Comparison of ENCODE assay signal across 34 mouse cellular contexts in the genomic region with DNA sequence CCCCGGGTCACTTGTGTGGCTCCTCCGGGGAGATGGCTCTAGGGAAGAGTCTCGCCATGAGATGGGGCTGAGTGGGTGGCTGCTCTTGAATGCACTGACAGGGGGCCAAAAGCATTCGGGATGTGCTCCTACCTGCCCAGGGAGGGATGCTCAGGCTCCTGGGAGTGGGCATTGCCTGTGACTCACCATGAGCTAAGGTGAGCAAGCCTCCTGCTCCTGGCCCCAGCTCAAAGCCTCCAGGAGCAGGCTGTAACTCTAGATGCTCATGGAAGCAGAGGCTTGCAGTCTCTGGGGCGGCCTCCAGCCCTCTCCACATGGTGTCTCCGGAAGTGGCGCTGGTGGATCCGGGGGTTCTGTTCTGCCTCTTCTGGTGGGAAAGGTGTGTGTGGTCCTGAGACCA. TPM values are rescaled to one million over a fixed set of nuclear protein-coding genes. Genes with fewer than 3 reads are reported as not detected.
DNase-seq lines count a peak whose midpoint lies in the region; ATAC-seq and TF ChIP-seq lines count a peak whose summit lies in the region.
"Had no signal": no experiment of that assay in that cellular context is flagged by ENCODE, and none has a peak within 500 bp of the region (broad histone marks: within the 10 kb centered on the region; RNA-seq: fewer than 3 reads in every experiment).

No protein-coding gene starts in this region.

- no peaks in the 10 kb centered on the region for H3K9me3 ChIP-seq in embryonic facial prominence, embryonic 14.5 days (ENCODE audit: control insufficient read depth, low read length)
- H3K9me3 ChIP-seq in embryonic facial prominence, embryonic 15.5 days (replicated peaks) = no peaks in the 10 kb centered on the region
- H3K9me3 ChIP-seq: forebrain, embryonic 13.5 days; heart, embryonic 12.5 days; midbrain, embryonic 12.5 days; neural tube, embryonic 12.5 days had no signal

- no peak overlapping the region for H3K9ac ChIP-seq in embryonic facial prominence, embryonic 14.5 days (ENCODE audit: low read depth, low read length)
- H3K9ac ChIP-seq in embryonic facial prominence, embryonic 15.5 days = no peak overlapping the region
- H3K9ac ChIP-seq: forebrain, embryonic 13.5 days; heart, embryonic 12.5 days; hindbrain, embryonic 14.5 days; midbrain, embryonic 12.5 days; neural tube, embryonic 12.5 days had no signal

- DNase-seq in gastrocnemius, postnatal 25 days = peak; percentile 19
- no peak for DNase-seq in gastrocnemius, adult 18-20 months (ENCODE audit: low spot score)
- DNase-seq in embryonic facial prominence, embryonic 14.5 days (ENCODE audit: low spot score) = peak; percentile 41
- DNase-seq in urinary bladder, postnatal 14 days (ENCODE audit: low spot score) = peak; percentile 73
- DNase-seq in left cerebral cortex, adult 2 months (ENCODE audit: extremely low spot score in 1 of 2, low spot score in 2 of 2) = no peak
- DNase-seq: B cell, adult 2 months; cerebellum, adult 2 months; cerebellum, postnatal 14 days; kidney, adult 9 months; kidney, postnatal 10 days; layer of hippocampus, postnatal 36 days; lung, postnatal 36 days; right cerebral cortex, adult 18-20 months; spleen, adult 18-20 months had no signal

- WGBS in embryonic facial prominence, embryonic 14.5 days = 44% methylated on average over 8 of the region's 8 CpGs
- 39% methylated on average over 8 of the region's 8 CpGs for WGBS in embryonic facial prominence, embryonic 15.5 days

- no peak overlapping the region for H3K4me2 ChIP-seq in embryonic facial prominence, embryonic 14.5 days (ENCODE audit: low read depth, low read length)
- H3K4me2 ChIP-seq in embryonic facial prominence, embryonic 15.5 days (replicated peaks) = peak overlapping the region; percentile 3; the same call in 1 of the 2 replicates
- H3K4me2 ChIP-seq: forebrain, embryonic 13.5 days; heart, embryonic 12.5 days; hindbrain, embryonic 14.5 days; liver, embryonic 11.5 days; midbrain, embryonic 12.5 days; neural tube, embryonic 12.5 days had no signal

- no peak overlapping the region for H3K4me3 ChIP-seq in embryonic facial prominence, embryonic 14.5 days (ENCODE audit: low read depth, low read length)
- no peak overlapping the region for H3K4me3 ChIP-seq in embryonic facial prominence, embryonic 15.5 days (replicated peaks)
- no peak overlapping the region for H3K4me3 ChIP-seq in left cerebral cortex, adult 2 months
- H3K4me3 ChIP-seq: forebrain, embryonic 13.5 days; heart, embryonic 12.5 days; midbrain, embryonic 12.5 days; myocyte; neural tube, embryonic 12.5 days had no signal

- H3K36me3 ChIP-seq in embryonic facial prominence, embryonic 14.5 days (ENCODE audit: control insufficient read depth, insufficient read depth, low read length) = no peaks in the 10 kb centered on the region
- no peaks in the 10 kb centered on the region for H3K36me3 ChIP-seq in embryonic facial prominence, embryonic 15.5 days
- H3K36me3 ChIP-seq: heart, embryonic 12.5 days; midbrain, embryonic 12.5 days; neural tube, embryonic 12.5 days had no signal

- no peaks in the 10 kb centered on the region; the same call in 1 of the 2 replicates for H3K4me1 ChIP-seq in embryonic facial prominence, embryonic 14.5 days (ENCODE audit: control insufficient read depth, insufficient read depth, low read length)
- H3K4me1 ChIP-seq in embryonic facial prominence, embryonic 15.5 days = peaks cover 13% of the 10 kb centered on the region; the same call in 1 of the 2 replicates
- H3K4me1 ChIP-seq: forebrain, embryonic 13.5 days; midbrain, embryonic 12.5 days; neural tube, embryonic 12.5 days had no signal

- intact Hi-C loops in left cerebral cortex, adult 2 months (cut with DNase I) = no loop called here

- no peak overlapping the region for H3K27ac ChIP-seq in embryonic facial prominence, embryonic 14.5 days (replicated peaks; ENCODE audit: low read depth, low read length)
- H3K27ac ChIP-seq in embryonic facial prominence, embryonic 15.5 days (replicated peaks) = peak overlapping the region; percentile 71
- no peak overlapping the region for H3K27ac ChIP-seq in left cerebral cortex, adult 2 months
- H3K27ac ChIP-seq: forebrain, embryonic 13.5 days; hindbrain, embryonic 14.5 days; midbrain, embryonic 12.5 days; neural tube, embryonic 12.5 days had no signal

- peak; percentile 24; the same call in 1 of the 2 replicates for ATAC-seq in embryonic facial prominence, embryonic 14.5 days (ENCODE audit: low read depth)
- ATAC-seq in embryonic facial prominence, embryonic 15.5 days (ENCODE audit: insufficient number of reproducible peaks, low FRiP score, low TSS enrichment, low read depth) = peak; percentile 17; the same call in 1 of the 2 replicates
- ATAC-seq: forebrain, embryonic 13.5 days; intestine, postnatal 0 days had no signal

- TF ChIP-seq CTCF in left cerebral cortex, adult 2 months (IDR thresholded peaks at IDR 0.05) = no peak

- no peaks in the 10 kb centered on the region for H3K27me3 ChIP-seq in embryonic facial prominence, embryonic 14.5 days (replicated peaks; ENCODE audit: control insufficient read depth, insufficient read depth, low read length)
- H3K27me3 ChIP-seq in embryonic facial prominence, embryonic 15.5 days = no peaks in the 10 kb centered on the region
- H3K27me3 ChIP-seq: forebrain, embryonic 13.5 days; heart, embryonic 12.5 days; midbrain, embryonic 12.5 days; neural tube, embryonic 12.5 days had no signal

RNA-seq across cellular contexts. Expression of a gene that starts 9.5 kb away (rescaled TPM):
- total RNA-seq in gastrocnemius, postnatal 25 days (2021) = 10 to 100 TPM; 19.6 to 20.3 TPM
- 10 to 100 TPM; 17.7 to 20.4 TPM for total RNA-seq in gastrocnemius, adult 18-20 months (2021)
- 25.6 and 25.7 TPM in 2 replicates for polyA plus RNA-seq in embryonic facial prominence, embryonic 14.5 days (2014; fragmentation: Nextera tagmentation; extraction: Ambion mirVana)
- polyA plus RNA-seq in embryonic facial prominence, embryonic 15.5 days (2015; fragmentation: Nextera tagmentation; extraction: Ambion mirVana) = 20.9 and 24.9 TPM in 2 replicates
- total RNA-seq in left cerebral cortex, adult 2 months (2021) = 10 to 100 TPM; 85.2 to 87.0 TPM

RNA-seq across cellular contexts. Expression of a gene that starts 30.6 kb away (rescaled TPM):
- not detected for total RNA-seq in gastrocnemius, postnatal 25 days (2021)
- total RNA-seq in gastrocnemius, adult 18-20 months (2021) = not detected
- 0.10 TPM in 2 replicates for polyA plus RNA-seq in embryonic facial prominence, embryonic 14.5 days (2014; fragmentation: Nextera tagmentation; extraction: Ambion mirVana)
- polyA plus RNA-seq in embryonic facial prominence, embryonic 15.5 days (2015; fragmentation: Nextera tagmentation; extraction: Ambion mirVana) = 0.07 TPM in 1 of 2 replicates, not detected in the other
- total RNA-seq in left cerebral cortex, adult 2 months (2021) = not detected
- total RNA-seq: adrenal gland, adult 18-20 months; gastrocnemius, adult 8-10 months; granulocyte monocyte progenitor cell, adult 5-6 weeks; hematopoietic stem cell, adult 5-6 weeks; layer of hippocampus, postnatal 36 days; left cerebral cortex, postnatal 10 days; megakaryocyte, adult 5-6 weeks; midbrain, postnatal 0 days had no signal
- polyA plus RNA-seq: cortical plate, adult 2 months; frontal cortex, adult 2 months; heart, postnatal 0 days; hindbrain, embryonic 14.5 days; limb, embryonic 11.5 days; myocyte had no signal

RNA-seq across cellular contexts. Expression of a gene that starts 59.5 kb away (rescaled TPM):
- total RNA-seq in gastrocnemius, postnatal 25 days (2021) = 10 to 100 TPM; 25.3 to 26.9 TPM
- total RNA-seq in gastrocnemius, adult 18-20 months (2021) = 10 to 100 TPM; 17.1 to 24.1 TPM
- 46.8 and 63.2 TPM in 2 replicates for polyA plus RNA-seq in embryonic facial prominence, embryonic 14.5 days (2014; fragmentation: Nextera tagmentation; extraction: Ambion mirVana)
- 61.8 and 69.0 TPM in 2 replicates for polyA plus RNA-seq in embryonic facial prominence, embryonic 15.5 days (2015; fragmentation: Nextera tagmentation; extraction: Ambion mirVana)
- 100 to 1,000 TPM; 214 to 229 TPM for total RNA-seq in left cerebral cortex, adult 2 months (2021)

Comparison
In these comparisons a context has a peak if more than half of its experiments do, and no peak if none do; other contexts are left out.
1. DNase-seq: peak in gastrocnemius, postnatal 25 days (single experiment), embryonic facial prominence, embryonic 14.5 days (single experiment) and urinary bladder, postnatal 14 days (single experiment); none in gastrocnemius, adult 18-20 months (single experiment) and left cerebral cortex, adult 2 months (0 of 2).
2. RNA of a gene that starts 9.5 kb away (total RNA-seq): 85.2 to 87.0 TPM in left cerebral cortex, adult 2 months; 17.7 to 20.4 TPM in gastrocnemius, adult 18-20 months and 19.6 to 20.3 TPM in gastrocnemius, postnatal 25 days; every median in the first group is over 4 times any median in the second.
3. RNA of a gene that starts 59.5 kb away (total RNA-seq): 214 to 229 TPM in left cerebral cortex, adult 2 months; 25.3 to 26.9 TPM in gastrocnemius, postnatal 25 days and 17.1 to 24.1 TPM in gastrocnemius, adult 18-20 months; every median in the first group is over 4 times any median in the second.